Mouse (Mus musculus) olfactory bulb, adult 2 months (tissue): ENCODE data around the gene Tmem191c. TPM values are rescaled to one million over a fixed set of nuclear protein-coding genes. Genes with fewer than 3 reads are reported as not detected.

Experiments used
- H3K27ac ChIP-seq: fragments of 200-500 bp; 2 replicates; pipeline ENCODE4 v1.5.1; 2012; ENCODE audit warnings: low read depth, low read length; ENCODE audit not compliant: insufficient read depth
- H3K4me1 ChIP-seq: fragments of 200-500 bp; 2 replicates; pipeline ENCODE4 v1.6.1; 2012; ENCODE audit warnings: low read length; ENCODE audit not compliant: control insufficient read depth, insufficient read depth
- H3K4me3 ChIP-seq: fragments of 200-500 bp; 2 replicates; pipeline ENCODE4 v1.5.1; 2012; ENCODE audit warnings: mild to moderate bottlenecking, low read depth, low read length, moderate library complexity; ENCODE audit not compliant: insufficient read depth
- CTCF ChIP-seq: fragments of 200-500 bp; IDR thresholded peaks from 2 replicates; pipeline ENCODE4 v1.5.1; 2012; ENCODE audit warnings: low read depth, mild to moderate bottlenecking, low read length, moderate library complexity; ENCODE audit not compliant: insufficient read depth
- POLR2A ChIP-seq: fragments of 200-500 bp; IDR thresholded peaks from 2 replicates; pipeline ENCODE4 v1.6.1; 2012; ENCODE audit warnings: mild to moderate bottlenecking, low read depth, low read length, moderate library complexity; ENCODE audit not compliant: insufficient read depth
- WGBS: fragments of 180-500 bp; shearing (Covaris S2); methylation state at CpG from one replicate; pipeline ENCODE4 v1.1.7; 2018; 5-methylcytosine and 5-hydroxymethylcytosine counted together
- polyA plus RNA-seq: library from polyadenylated mRNA; stranded (reverse); fragments of >200 nt; gene quantifications from 2 replicates; pipeline ENCODE4 v1.2.4, GENCODE M21; 2012; ENCODE audit warnings: low replicate concordance; ENCODE audit not compliant: missing spikeins, insufficient read depth, insufficient read length

Tmem191c gene
- polyA plus RNA-seq, 1 experiment, result not detected

DNA sequence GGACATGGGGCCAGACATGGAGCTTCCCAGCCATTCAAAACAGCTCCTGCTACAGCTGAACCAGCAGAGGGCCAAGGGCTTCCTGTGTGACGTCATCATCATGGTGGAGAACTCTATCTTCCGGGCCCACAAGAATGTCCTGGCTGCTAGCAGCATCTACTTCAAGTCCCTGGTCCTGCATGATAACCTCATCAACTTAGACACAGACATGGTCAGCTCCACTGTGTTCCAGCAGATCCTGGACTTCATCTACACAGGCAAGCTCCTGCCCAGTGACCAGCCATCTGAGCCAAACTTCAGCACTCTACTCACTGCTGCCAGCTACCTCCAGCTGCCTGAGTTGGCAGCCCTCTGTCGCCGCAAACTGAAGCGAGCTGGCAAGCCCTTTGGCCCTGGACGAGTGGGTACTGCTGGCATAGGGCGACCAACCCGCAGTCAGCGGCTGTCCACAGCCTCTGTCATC is 18.5 kb upstream of the Tmem191c start:
- Histone ChIP-seq H3K4me1 (peaks cover 5% of the 10 kb centered on the region), H3K4me3 (no peak overlapping the region), H3K27ac (no peak overlapping the region)
- TF ChIP-seq POLR2A (0 out of 2 replicates have a peak, but pooled peaks have one; percentile 8), CTCF (no peak)
- 52% methylated on average over 9 of the region's 9 CpGs for WGBS

DNA sequence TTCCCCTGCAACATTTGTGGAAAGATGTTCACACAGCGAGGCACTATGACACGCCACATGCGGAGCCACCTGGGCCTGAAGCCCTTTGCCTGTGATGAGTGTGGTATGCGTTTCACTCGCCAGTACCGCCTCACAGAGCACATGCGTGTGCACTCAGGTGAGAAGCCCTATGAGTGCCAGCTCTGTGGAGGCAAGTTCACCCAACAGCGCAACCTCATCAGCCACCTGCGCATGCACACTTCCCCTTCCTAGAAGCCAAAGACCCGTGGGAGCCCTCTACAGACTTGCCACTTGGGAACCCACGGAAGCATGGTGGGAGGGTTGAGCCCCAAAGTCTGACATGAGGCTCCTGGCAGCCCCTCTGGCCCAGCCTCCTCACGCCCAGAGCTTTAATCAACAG is 17.0 kb upstream of the Tmem191c start:
- Histone ChIP-seq H3K27ac (no peak overlapping the region), H3K4me1 (peaks cover 3% of the 10 kb centered on the region), H3K4me3 (no peak overlapping the region)
- TF ChIP-seq POLR2A (no peak), CTCF (no peak)
- 95% methylated on average over 12 of the region's 12 CpGs for WGBS

DNA sequence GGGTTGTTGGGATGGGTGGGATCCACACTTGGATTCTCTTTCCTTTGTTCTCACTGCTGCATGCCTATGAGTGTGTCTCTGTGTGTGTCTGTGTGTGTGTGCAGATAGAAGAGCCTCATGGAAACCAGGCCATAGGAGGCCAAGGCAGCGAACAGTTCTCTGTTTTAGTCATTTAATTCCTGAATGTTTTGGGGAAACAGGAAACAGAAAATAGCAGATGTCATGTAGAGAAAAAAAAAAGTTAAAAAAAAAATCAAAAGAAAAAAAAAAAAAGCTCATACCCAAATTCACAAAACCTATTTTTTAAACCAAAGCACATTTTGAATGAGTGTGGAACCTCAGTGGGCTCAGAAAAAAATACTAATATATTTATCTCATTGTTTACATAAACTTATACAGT is 14.5 kb upstream of the Tmem191c start:
- no peak for TF ChIP-seq CTCF
- no peak for TF ChIP-seq POLR2A
- H3K4me1 ChIP-seq, result no peaks in the 10 kb centered on the region
- 91% methylated on average over 1 of the region's 1 CpGs for WGBS
- H3K4me3 ChIP-seq, result no peak overlapping the region
- no peak overlapping the region for H3K27ac ChIP-seq

DNA sequence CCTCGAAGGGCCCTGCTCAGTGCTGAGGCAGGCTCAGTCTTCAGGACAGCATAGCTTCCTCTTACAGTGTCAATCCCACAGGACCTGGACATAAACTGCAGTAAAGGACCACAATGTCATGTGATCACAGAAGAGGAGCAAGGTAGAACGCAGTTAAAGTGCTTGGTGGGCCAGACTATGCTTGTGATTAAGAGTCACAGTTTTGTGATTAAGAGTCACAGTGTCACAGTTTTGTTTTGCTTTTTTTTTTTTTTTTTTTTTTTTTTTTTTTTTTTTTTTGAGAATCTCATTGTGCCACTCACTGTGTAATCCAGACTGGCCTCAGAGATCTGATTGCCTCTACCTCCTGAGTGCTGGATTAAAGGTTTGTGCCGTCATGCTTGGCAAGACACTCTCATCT is 9.8 kb upstream of the Tmem191c start:
- Histone ChIP-seq H3K27ac (no peak overlapping the region), H3K4me3 (no peak overlapping the region), H3K4me1 (no peaks in the 10 kb centered on the region)
- no peak for TF ChIP-seq POLR2A
- TF ChIP-seq CTCF, result no peak
- 63% methylated on average over 3 of the region's 3 CpGs for WGBS

DNA sequence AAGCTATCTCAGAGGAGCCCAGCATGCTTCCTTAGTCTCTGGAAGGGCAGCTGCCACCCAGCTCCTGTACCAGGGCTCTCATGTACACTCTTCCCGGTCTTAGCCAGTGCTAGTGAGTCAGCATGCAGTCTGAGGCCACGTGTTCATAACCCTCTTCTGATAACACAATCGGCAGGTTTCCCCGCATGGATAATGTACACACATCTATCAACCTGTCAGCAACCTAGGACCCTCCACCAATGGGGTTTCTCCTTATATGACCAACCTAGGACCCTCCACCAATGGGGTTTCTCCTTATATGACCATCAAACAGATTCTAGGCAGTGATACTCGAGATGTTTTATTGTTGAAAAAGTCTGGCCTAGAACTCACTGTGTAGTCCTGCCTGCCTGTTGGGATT is 7.9 kb upstream of the Tmem191c start:
- 83% methylated on average over 5 of the region's 5 CpGs for WGBS
- Histone ChIP-seq H3K4me1 (no peaks in the 10 kb centered on the region), H3K27ac (no peak overlapping the region), H3K4me3 (no peak overlapping the region)
- no peak for TF ChIP-seq POLR2A
- no peak for TF ChIP-seq CTCF

DNA sequence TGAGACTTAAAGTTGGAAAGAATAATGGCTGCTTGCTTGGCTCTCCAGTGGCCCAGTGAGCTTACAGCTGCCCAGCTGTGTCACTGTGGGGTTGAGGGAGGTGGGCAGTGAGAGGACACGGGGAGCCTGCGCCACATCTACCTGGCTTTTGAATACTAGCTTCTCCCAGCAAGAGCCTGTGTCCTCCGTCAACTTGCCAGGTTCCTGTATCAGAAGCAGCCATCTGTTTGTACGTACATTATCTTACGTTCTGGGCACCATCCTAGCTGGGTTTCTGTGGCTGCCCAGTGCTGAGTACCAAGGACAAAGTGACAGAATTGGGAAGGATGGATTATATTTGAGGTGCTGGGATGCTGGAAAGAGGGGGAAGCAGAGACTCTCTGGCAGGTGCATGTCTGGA is 6.0 kb upstream of the Tmem191c start:
- no peak overlapping the region for H3K4me3 ChIP-seq
- 92% methylated on average over 5 of the region's 5 CpGs for WGBS
- H3K27ac ChIP-seq, result no peak overlapping the region
- no peak for TF ChIP-seq POLR2A
- no peak for TF ChIP-seq CTCF
- no peaks in the 10 kb centered on the region for H3K4me1 ChIP-seq

DNA sequence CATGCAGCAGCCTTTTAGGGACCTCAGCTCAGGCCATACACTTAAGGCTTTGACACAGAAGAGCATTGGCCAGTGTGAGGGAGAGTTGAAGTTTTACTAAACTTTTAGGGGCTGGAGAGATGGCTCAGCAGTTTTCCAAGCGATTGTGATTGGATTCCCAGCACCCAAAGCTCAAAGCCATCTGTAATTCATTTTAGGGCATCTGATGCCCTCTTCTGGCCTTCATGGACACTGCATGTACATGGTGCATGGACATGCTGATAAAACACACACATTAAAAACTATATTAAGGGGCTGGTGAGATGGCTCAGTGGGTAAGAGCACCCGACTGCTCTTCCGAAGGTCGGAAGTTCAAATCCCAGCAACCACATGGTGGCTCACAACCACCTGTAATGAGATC is 4.8 kb upstream of the Tmem191c start:
- no peak overlapping the region for H3K27ac ChIP-seq
- WGBS, result 81% methylated on average over 4 of the region's 4 CpGs
- no peaks in the 10 kb centered on the region for H3K4me1 ChIP-seq
- no peak for TF ChIP-seq CTCF
- TF ChIP-seq POLR2A, result no peak
- no peak overlapping the region for H3K4me3 ChIP-seq

DNA sequence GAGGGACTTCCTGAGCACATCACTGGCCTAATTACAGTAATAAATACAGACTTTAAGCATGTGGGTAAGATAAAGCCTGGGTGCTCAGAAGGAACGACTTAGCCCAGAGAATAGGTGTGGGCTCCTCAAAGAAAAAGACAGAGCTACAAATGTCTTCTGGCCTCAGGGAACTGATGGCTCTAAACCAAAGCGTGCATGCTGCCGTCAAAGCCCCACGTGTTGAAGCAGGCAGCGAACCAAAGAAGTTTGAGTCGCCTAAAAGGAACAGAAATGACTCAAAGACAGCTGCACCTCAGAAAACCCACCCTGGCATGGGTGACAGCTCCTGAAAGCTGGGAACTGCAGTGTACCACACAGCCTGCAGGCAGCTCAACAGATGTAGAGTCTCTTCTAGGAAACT is 4.0 kb upstream of the Tmem191c start:
- WGBS, result 61% methylated on average over 6 of the region's 6 CpGs
- Histone ChIP-seq H3K4me3 (no peak overlapping the region), H3K27ac (no peak overlapping the region), H3K4me1 (peaks cover 4% of the 10 kb centered on the region; the same call in 1 of the 2 replicates)
- TF ChIP-seq CTCF (no peak), POLR2A (no peak)

DNA sequence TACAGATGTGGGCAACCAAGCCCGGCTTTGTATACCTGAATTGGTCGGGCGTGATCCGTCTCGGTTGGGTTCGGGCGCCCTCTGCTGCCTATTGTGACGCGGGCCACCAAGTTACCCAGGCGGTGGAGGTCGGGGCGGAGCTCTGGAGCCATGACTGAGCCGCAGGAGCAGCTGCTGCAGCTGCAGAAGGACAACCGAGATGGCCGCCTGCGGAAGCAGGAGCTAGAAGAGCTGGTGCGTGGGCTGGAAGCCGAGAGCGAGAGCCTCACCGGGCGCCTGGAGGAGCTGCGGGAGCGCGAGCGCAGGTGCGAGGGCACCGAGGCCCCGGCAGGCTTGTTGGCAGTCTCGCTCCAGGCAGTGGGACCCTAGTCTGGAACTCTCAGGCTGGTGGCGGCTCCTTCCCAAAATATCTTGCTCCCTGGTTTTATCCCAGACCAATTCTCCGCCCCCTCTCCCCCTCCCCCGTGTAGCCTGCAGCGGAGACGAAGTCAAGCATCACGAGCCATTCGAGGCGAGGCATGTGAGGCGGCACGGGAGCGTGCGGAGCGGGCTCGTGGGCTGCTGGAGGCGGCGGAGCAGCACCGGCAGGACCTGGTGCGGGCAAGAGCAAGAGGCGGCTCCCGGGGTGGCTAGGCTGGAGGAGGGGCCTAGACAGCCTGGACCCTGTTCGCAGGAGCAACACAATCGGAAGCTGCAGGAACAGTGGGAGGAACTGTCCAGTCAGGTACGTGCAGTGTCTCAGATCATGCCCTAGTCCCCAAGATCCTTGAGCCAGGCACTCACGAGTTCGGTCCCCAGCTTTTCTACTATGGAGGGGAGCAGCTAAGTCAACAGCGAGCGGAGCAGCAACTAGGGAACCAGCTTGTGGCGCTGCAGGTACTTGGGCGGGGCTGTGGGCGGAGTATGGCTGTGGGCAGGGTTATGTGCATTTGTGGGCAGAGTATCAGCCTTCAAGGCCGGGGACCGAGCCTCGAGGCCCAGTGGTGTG is 581 bp downstream of the Tmem191c start:
- peaks cover 17% of the 10 kb centered on the region for H3K4me1 ChIP-seq
- TF ChIP-seq POLR2A, result peak; percentile 34; the same call in 1 of the 2 replicates
- TF ChIP-seq CTCF, result peak; percentile 89
- 1% methylated on average over 62 of the region's 62 CpGs for WGBS
- H3K27ac ChIP-seq, result peak overlapping the region; percentile 93
- peak overlapping the region; percentile 64 for H3K4me3 ChIP-seq
